14 mouse cellular contexts compared by ENCODE assay signal in the genomic region with DNA sequence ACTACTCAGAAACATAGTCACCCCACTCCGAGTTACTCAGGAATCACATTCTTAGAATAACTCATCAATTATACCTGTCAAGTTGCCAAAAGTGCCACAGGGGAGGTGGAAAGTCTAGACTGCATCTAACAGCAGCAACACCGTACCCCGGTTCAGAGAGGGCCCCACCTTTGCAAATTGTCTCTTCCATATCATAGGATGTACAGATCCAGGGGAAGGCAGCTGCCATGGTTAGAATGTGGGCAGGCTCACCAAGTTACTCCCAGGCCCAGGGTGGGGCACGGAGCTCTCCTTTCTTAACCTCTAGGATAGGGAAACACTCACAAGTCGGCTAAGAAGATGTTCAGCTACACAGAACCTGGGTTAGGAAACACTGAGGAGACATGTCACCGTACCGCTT. TPM values are rescaled to one million over a fixed set of nuclear protein-coding genes. Genes with fewer than 3 reads are reported as not detected.
A peak's percentile ranks its signal among the peaks of the same experiment; 100 is the strongest.
DNase-seq lines count a peak whose midpoint lies in the region; ATAC-seq lines count a peak whose summit lies in the region.
"Had no signal": no experiment of that assay in that cellular context is flagged by ENCODE, and none has a peak within 500 bp of the region (broad histone marks: within the 10 kb centered on the region; RNA-seq: fewer than 3 reads in every experiment).

No protein-coding gene starts in this region.

- H3K9me3 ChIP-seq in hindbrain, embryonic 15.5 days = no peaks in the 10 kb centered on the region
- no peaks in the 10 kb centered on the region for H3K9me3 ChIP-seq in hindbrain, embryonic 10.5 days
- no peaks in the 10 kb centered on the region for H3K9me3 ChIP-seq in embryonic facial prominence, embryonic 13.5 days
- H3K9me3 ChIP-seq in intestine, embryonic 16.5 days (ENCODE audit: control insufficient read depth, low read length) = no peaks in the 10 kb centered on the region
- H3K9me3 ChIP-seq: liver, embryonic 15.5 days; megakaryocyte, embryonic 14.5 days; neural tube, embryonic 12.5 days had no signal

- no peak overlapping the region for H3K9ac ChIP-seq in hindbrain, embryonic 15.5 days
- H3K9ac ChIP-seq in embryonic facial prominence, embryonic 13.5 days = no peak overlapping the region
- no peak overlapping the region for H3K9ac ChIP-seq in intestine, embryonic 16.5 days (ENCODE audit: low read depth, low read length)
- H3K9ac ChIP-seq: liver, embryonic 15.5 days; neural tube, embryonic 12.5 days had no signal

- 34% methylated on average over 7 of the region's 7 CpGs for WGBS in hindbrain, embryonic 15.5 days
- WGBS in hindbrain, embryonic 10.5 days = 55% methylated on average over 7 of the region's 7 CpGs
- 32% methylated on average over 7 of the region's 7 CpGs for WGBS in embryonic facial prominence, embryonic 13.5 days
- WGBS in intestine, embryonic 16.5 days = 42% methylated on average over 7 of the region's 7 CpGs

- no peak for DNase-seq in hindbrain, embryonic 10.5 days (ENCODE audit: low spot score)
- DNase-seq in NIH3T3 (ENCODE audit: low read depth) = peak; percentile 47
- DNase-seq in kidney, postnatal 14 days = peak; percentile 45
- no peak for DNase-seq in testis, postnatal 10 days (ENCODE audit: low spot score)
- DNase-seq: cerebellum, adult 8-10 months; gastrocnemius, postnatal 36 days had no signal

- no peak overlapping the region for H3K4me2 ChIP-seq in hindbrain, embryonic 15.5 days
- H3K4me2 ChIP-seq in embryonic facial prominence, embryonic 13.5 days = no peak overlapping the region
- no peak overlapping the region for H3K4me2 ChIP-seq in intestine, embryonic 16.5 days (ENCODE audit: low read depth, low read length)
- H3K4me2 ChIP-seq: liver, embryonic 15.5 days; neural tube, embryonic 12.5 days had no signal

- 0 out of 2 replicates have a peak, but pooled peaks have one; percentile 11 for ATAC-seq in hindbrain, embryonic 15.5 days (ENCODE audit: low FRiP score, low read depth)
- ATAC-seq in embryonic facial prominence, embryonic 13.5 days (ENCODE audit: insufficient number of reproducible peaks, insufficient read depth, low FRiP score, low TSS enrichment, low read depth) = peak; percentile 82
- ATAC-seq in frontal cortex, adult (ENCODE audit: low TSS enrichment) = no peak
- no peak for ATAC-seq in intestine, embryonic 16.5 days

- H3K27ac ChIP-seq in hindbrain, embryonic 15.5 days (replicated peaks) = no peak overlapping the region
- no peak overlapping the region for H3K27ac ChIP-seq in hindbrain, embryonic 10.5 days
- peak overlapping the region; percentile 30; the same call in 1 of the 2 replicates for H3K27ac ChIP-seq in embryonic facial prominence, embryonic 13.5 days
- H3K27ac ChIP-seq in intestine, embryonic 16.5 days (ENCODE audit: low read length) = no peak overlapping the region
- H3K27ac ChIP-seq: liver, embryonic 15.5 days; neural tube, embryonic 12.5 days had no signal

- H3K4me1 ChIP-seq in hindbrain, embryonic 15.5 days (replicated peaks) = peaks cover 20% of the 10 kb centered on the region
- H3K4me1 ChIP-seq in hindbrain, embryonic 10.5 days (replicated peaks) = peaks cover 60% of the 10 kb centered on the region
- peaks cover 40% of the 10 kb centered on the region for H3K4me1 ChIP-seq in embryonic facial prominence, embryonic 13.5 days
- H3K4me1 ChIP-seq in intestine, embryonic 16.5 days (ENCODE audit: control insufficient read depth, insufficient read depth, low read length) = peaks cover 9% of the 10 kb centered on the region; the same call in 1 of the 2 replicates
- H3K4me1 ChIP-seq: liver, embryonic 15.5 days had no signal

- no peaks in the 10 kb centered on the region for H3K36me3 ChIP-seq in hindbrain, embryonic 15.5 days
- H3K36me3 ChIP-seq in hindbrain, embryonic 10.5 days = peaks cover 42% of the 10 kb centered on the region
- peaks cover 5% of the 10 kb centered on the region for H3K36me3 ChIP-seq in embryonic facial prominence, embryonic 13.5 days
- H3K36me3 ChIP-seq in intestine, embryonic 16.5 days (ENCODE audit: control insufficient read depth, insufficient read depth, low read length) = no peaks in the 10 kb centered on the region
- H3K36me3 ChIP-seq: liver, embryonic 15.5 days; neural tube, embryonic 12.5 days had no signal

- no peak overlapping the region for H3K4me3 ChIP-seq in hindbrain, embryonic 15.5 days
- H3K4me3 ChIP-seq in hindbrain, embryonic 10.5 days = no peak overlapping the region
- H3K4me3 ChIP-seq in embryonic facial prominence, embryonic 13.5 days = no peak overlapping the region
- H3K4me3 ChIP-seq in intestine, embryonic 16.5 days (ENCODE audit: low read length) = no peak overlapping the region
- H3K4me3 ChIP-seq: liver, embryonic 15.5 days; megakaryocyte, embryonic 14.5 days; neural tube, embryonic 12.5 days had no signal

- H3K27me3 ChIP-seq in hindbrain, embryonic 15.5 days = no peaks in the 10 kb centered on the region
- H3K27me3 ChIP-seq in hindbrain, embryonic 10.5 days (ENCODE audit: insufficient read depth, poor library complexity, severe bottlenecking) = no peaks in the 10 kb centered on the region
- H3K27me3 ChIP-seq in embryonic facial prominence, embryonic 13.5 days = no peaks in the 10 kb centered on the region
- no peaks in the 10 kb centered on the region for H3K27me3 ChIP-seq in intestine, embryonic 16.5 days (replicated peaks; ENCODE audit: control insufficient read depth, insufficient read depth, low read length)
- H3K27me3 ChIP-seq: CH12.LX; liver, embryonic 15.5 days; megakaryocyte, embryonic 14.5 days; neural tube, embryonic 12.5 days had no signal

RNA-seq across cellular contexts. Expression of gene Pbx1, which starts 29.4 kb away (rescaled TPM):
- polyA plus RNA-seq in hindbrain, embryonic 15.5 days (2015; fragmentation: Nextera tagmentation; extraction: Ambion mirVana) = 44.2 and 57.0 TPM in 2 replicates
- polyA plus RNA-seq in hindbrain, embryonic 10.5 days (2016; fragmentation: Nextera tagmentation; extraction: Ambion mirVana) = 34.4 and 35.4 TPM in 2 replicates
- polyA plus RNA-seq in embryonic facial prominence, embryonic 13.5 days (2015; fragmentation: Nextera tagmentation; extraction: Ambion mirVana) = 47.7 and 49.9 TPM in 2 replicates
- 16.4 and 17.2 TPM in 2 replicates for polyA plus RNA-seq in intestine, embryonic 16.5 days (2015; fragmentation: Nextera tagmentation; extraction: Ambion mirVana)

Comparison
In these comparisons a context has a peak if more than half of its experiments do, and no peak if none do; other contexts are left out.
1. ATAC-seq: peak in hindbrain, embryonic 15.5 days (single experiment) and embryonic facial prominence, embryonic 13.5 days (single experiment); none in frontal cortex, adult (single experiment) and intestine, embryonic 16.5 days (single experiment).
2. DNase-seq: peak in NIH3T3 (single experiment) and kidney, postnatal 14 days (single experiment); none in hindbrain, embryonic 10.5 days (single experiment) and testis, postnatal 10 days (single experiment).